8 mouse cellular contexts compared by ENCODE assay signal in the genomic region with DNA sequence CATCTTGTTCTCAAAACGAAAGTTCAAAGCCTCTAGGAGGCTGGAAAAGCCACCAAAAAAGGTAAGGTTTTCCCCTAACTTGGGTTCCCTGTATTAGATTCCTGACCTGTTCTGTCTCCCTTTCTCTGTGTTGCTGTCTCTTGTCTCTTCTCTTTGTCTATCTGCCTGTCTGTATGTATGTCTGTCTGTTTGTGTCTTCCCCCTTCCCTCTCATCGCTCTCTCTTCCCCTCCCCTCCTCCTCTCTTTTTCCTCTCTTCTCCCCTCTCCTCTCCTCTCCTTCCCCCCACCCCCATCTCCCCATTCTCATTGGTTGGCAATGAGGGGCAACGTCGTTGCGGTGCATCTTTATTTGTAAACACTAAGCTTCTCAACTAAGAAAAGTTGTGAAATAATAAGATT. TPM values are rescaled to one million over a fixed set of nuclear protein-coding genes. Genes with fewer than 3 reads are reported as not detected.
DNase-seq lines count a peak whose midpoint lies in the region; ATAC-seq and TF ChIP-seq lines count a peak whose summit lies in the region.

TSS of gene Ino80b (minus strand) at position 101 of the 400 bp plus-strand sequence.

- H3K4me1 ChIP-seq in kidney, adult 2 months (ENCODE audit: control insufficient read depth, insufficient read depth, low read length): no peaks in the 10 kb centered on the region; the same call in 1 of the 2 replicates
- peaks cover 38% of the 10 kb centered on the region for H3K4me1 ChIP-seq in midbrain, embryonic 13.5 days (replicated peaks)

- peak within 1 kb of the TSS; percentile 92 for H3K4me2 ChIP-seq in midbrain, embryonic 13.5 days (replicated peaks)

- intact Hi-C loops in gastrocnemius, postnatal 14 days (cut with DNase I; ENCODE audit: low total_unique reads): no loop called here

- H3K4me3 ChIP-seq in kidney, adult 2 months (ENCODE audit: insufficient read depth, low read depth, low read length): peak within 1 kb of the TSS; percentile 89
- peak within 1 kb of the TSS; percentile 78 for H3K4me3 ChIP-seq in midbrain, embryonic 13.5 days (replicated peaks)

- WGBS in kidney, adult 2 months: 23% methylated on average over 5 of the region's 5 CpGs
- 26% methylated on average over 5 of the region's 5 CpGs for WGBS in midbrain, embryonic 13.5 days

- no peak for TF ChIP-seq POLR2A in kidney, adult 2 months (IDR thresholded peaks at IDR 0.05; ENCODE audit: low read depth, low read length)

- 0 out of 2 replicates have a peak within 1 kb of the TSS, but pooled peaks have one; percentile 30 for H3K27ac ChIP-seq in kidney, adult 2 months (ENCODE audit: insufficient read depth, low read depth, low read length)
- 0 out of 2 replicates have a peak within 1 kb of the TSS, but pooled peaks have one; percentile 53 for H3K27ac ChIP-seq in midbrain, embryonic 13.5 days

- TF ChIP-seq CTCF in kidney, adult 2 months (conservative IDR thresholded peaks at IDR 0.05; ENCODE audit: insufficient read depth, insufficient read length, low read depth, low read length): no peak

- H3K27me3 ChIP-seq in kidney, adult 2 months (replicated peaks; ENCODE audit: control insufficient read depth, insufficient read depth, low read length): no peaks in the 10 kb centered on the region
- no peaks in the 10 kb centered on the region for H3K27me3 ChIP-seq in midbrain, embryonic 13.5 days

- no peaks in the 10 kb centered on the region for H3K9me3 ChIP-seq in midbrain, embryonic 13.5 days

- ATAC-seq in midbrain, embryonic 13.5 days: no peak

- no peak for DNase-seq in kidney, adult 2 months
- DNase-seq in kidney, adult 11 months: no peak
- no peak for DNase-seq in adrenal gland, adult 2 months
- DNase-seq in gastrocnemius, postnatal 14 days: no peak
- no peak for DNase-seq in layer of hippocampus, postnatal 10 days (ENCODE audit: low spot score in 2 of 2)
- no peak for DNase-seq in cerebellum, postnatal 25 days
- no peak for DNase-seq in lung, adult 18-20 months

- H3K9ac ChIP-seq in midbrain, embryonic 13.5 days (replicated peaks): peak within 1 kb of the TSS; percentile 78

- no peaks in the 10 kb centered on the region for H3K36me3 ChIP-seq in kidney, adult 2 months (ENCODE audit: control insufficient read depth, insufficient read depth, low read length)
- no peaks in the 10 kb centered on the region for H3K36me3 ChIP-seq in midbrain, embryonic 13.5 days

RNA-seq across cellular contexts. Expression of gene Ino80b, which starts in this region (rescaled TPM):
- polyA plus RNA-seq in kidney, adult 2 months (2012; rRNA removed): 19.0 and 29.8 TPM in 2 replicates
- total RNA-seq in adrenal gland, adult 2 months (2021): 10 to 100 TPM; 16.1 to 27.3 TPM
- 90.2 and 102 TPM in 2 replicates for polyA plus RNA-seq in adrenal gland, adult 2 months (2012; rRNA removed)
- total RNA-seq in gastrocnemius, postnatal 14 days (2021): 10 to 100 TPM; 14.5 to 15.2 TPM
- 10 to 100 TPM; 21.6 to 22.6 TPM for total RNA-seq in layer of hippocampus, postnatal 10 days (2021)
- 12.1 and 14.9 TPM in 2 replicates for polyA plus RNA-seq in midbrain, embryonic 13.5 days (2015; fragmentation: Nextera tagmentation; extraction: Ambion mirVana)
